Mouse (Mus musculus): Measurements from ENCODE around the gene Pask.

DNA sequence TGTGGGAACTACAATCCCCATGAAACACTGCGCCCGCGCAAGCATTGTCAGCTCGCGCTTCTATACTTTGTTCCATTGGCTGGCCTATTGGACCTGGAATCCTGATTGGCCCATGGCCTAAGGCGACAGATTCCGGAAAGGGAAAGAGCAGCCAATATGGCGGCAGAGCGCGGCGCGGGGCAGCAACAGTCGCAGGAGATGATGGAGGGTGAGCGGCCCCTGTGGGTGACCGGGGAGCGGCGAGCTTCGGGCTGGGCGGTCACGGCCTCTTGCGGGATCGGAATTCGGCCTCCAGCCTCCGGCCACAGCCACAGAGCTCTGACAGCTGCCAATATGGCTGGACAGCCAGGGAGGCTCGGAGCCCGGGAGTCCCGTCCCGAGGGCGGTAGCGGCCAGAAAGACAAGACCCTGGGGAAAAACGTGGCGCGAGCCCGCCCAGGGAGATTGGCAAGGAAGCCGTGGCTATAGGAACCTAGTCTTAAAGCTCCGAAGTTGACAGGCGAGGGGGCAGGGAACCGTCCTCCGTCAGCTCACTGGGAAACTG lies 294 bp upstream of the Pask start:
- TF ChIP-seq CTCF (IDR thresholded peaks at IDR 0.05; ENCODE audit: low read depth) = peak; percentile 60
- no peak for TF ChIP-seq EP300 (IDR thresholded peaks at IDR 0.05; ENCODE audit: low read depth)

All from liver, postnatal 0 days (tissue).